Mouse (Mus musculus) midbrain, postnatal 0 days (tissue): ENCODE measurements around the gene Mast4. TPM values are rescaled to one million over a fixed set of nuclear protein-coding genes. Genes with fewer than 3 reads are reported as not detected.

Experiments used
- ATAC-seq: fragments of 200-750 bp; cut with Nextera tagmentation; 2 replicates; pipeline ENCODE4 v1.8.0; 2017; ENCODE audit warnings: moderate number of reproducible peaks, mild to moderate bottlenecking, moderate TSS enrichment, moderate library complexity; ENCODE audit not compliant: low FRiP score
- DNase-seq: peaks from one replicate; pipeline ENCODE4 v3.0.0-alpha.2; 2015; ENCODE audit warnings: low spot score
- H3K27ac ChIP-seq: fragments of 300-500 bp; sonication (generic); 2 replicates; pipeline ENCODE4 v1.5.1; 2014; ENCODE audit warnings: low read depth, mild to moderate bottlenecking, low read length, mixed read lengths
- H3K27me3 ChIP-seq: fragments of 300-500 bp; sonication (generic); 2 replicates; pipeline ENCODE4 v1.6.1; 2014; ENCODE audit warnings: low read length, control low read depth, mixed read lengths; ENCODE audit not compliant: insufficient read depth
- H3K36me3 ChIP-seq: fragments of 300-500 bp; sonication (generic); 2 replicates; pipeline ENCODE4 v1.6.1; 2014; ENCODE audit warnings: low read length, control low read depth, mixed read lengths; ENCODE audit not compliant: insufficient read depth
- H3K4me1 ChIP-seq: fragments of 300-500 bp; sonication (generic); 2 replicates; pipeline ENCODE4 v1.6.1; 2014; ENCODE audit warnings: mild to moderate bottlenecking, control low read depth, antibody characterized with exemption, low read length, mixed read lengths; ENCODE audit not compliant: insufficient read depth
- H3K4me2 ChIP-seq: fragments of 300-500 bp; sonication (generic); 2 replicates; pipeline ENCODE4 v1.6.1; 2014; ENCODE audit warnings: low read depth, mild to moderate bottlenecking, low read length, mixed read lengths; ENCODE audit not compliant: poor library complexity, severe bottlenecking
- H3K4me3 ChIP-seq: fragments of 300-500 bp; sonication (generic); 2 replicates; pipeline ENCODE4 v1.5.1; 2014; ENCODE audit warnings: low read depth, mild to moderate bottlenecking, low read length, moderate library complexity
- H3K9ac ChIP-seq: fragments of 300-500 bp; sonication (generic); replicated peaks from 2 replicates; pipeline ENCODE4 v1.6.1; 2014; ENCODE audit warnings: mild to moderate bottlenecking, low read length, moderate library complexity, mixed read lengths; ENCODE audit not compliant: poor library complexity, severe bottlenecking
- H3K9me3 ChIP-seq: fragments of 300-500 bp; sonication (generic); 2 replicates; pipeline ENCODE4 v1.6.1; 2016; ENCODE audit warnings: low read length, control low read depth
- CTCF ChIP-seq: IDR thresholded peaks from 2 replicates; pipeline ENCODE4 v1.5.1; 2016; ENCODE audit warnings: antibody characterized with exemption, mild to moderate bottlenecking
- WGBS: fragments of 180-500 bp; shearing (Covaris S2); extraction: QIAGEN DNeasy Blood & Tissue Kit; methylation state at CpG from one replicate; pipeline ENCODE4 v1.1.7; 2014; 5-methylcytosine and 5-hydroxymethylcytosine counted together
- polyA plus RNA-seq: library from polyadenylated mRNA; unstranded; fragments of >200 nt; fragmentation: Nextera tagmentation; extraction: Ambion mirVana; gene quantifications from 2 replicates; pipeline ENCODE4 v1.2.1, GENCODE M21; 2015
- total RNA-seq: library from RNA; depleted of rRNA; stranded (reverse); fragments of >200 nt; gene quantifications from 2 replicates; pipeline ENCODE4 v1.2.3, GENCODE M21; 2014

Mast4 gene
- total and polyA plus RNA-seq, 2 experiments from 2014 or later, result 28.7 to 39.8 TPM

DNA sequence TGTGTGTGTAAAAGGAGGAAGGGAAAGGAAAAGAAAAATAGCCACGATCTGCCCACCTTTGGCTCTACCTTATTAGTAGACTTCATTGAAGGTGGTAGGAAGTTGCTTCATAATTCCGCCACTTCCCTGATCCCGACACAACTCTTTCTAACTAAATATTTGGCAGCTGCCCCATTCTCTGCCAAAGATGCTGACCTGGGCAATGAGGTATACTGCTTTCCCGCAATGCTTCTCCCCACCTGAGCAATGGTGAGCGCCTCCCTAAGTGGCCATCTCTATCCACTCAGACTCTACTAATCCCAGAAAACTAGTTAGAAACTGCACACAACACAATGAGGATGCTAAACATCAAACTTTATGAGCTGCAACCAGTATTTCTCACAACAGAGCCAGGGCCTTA, 129.1 kb downstream of the Mast4 start:
- H3K27ac ChIP-seq, result no peak overlapping the region
- DNase-seq (no peak), ATAC-seq (no peak)
- 98% methylated on average over 5 of the region's 5 CpGs for WGBS
- no peaks in the 10 kb centered on the region for H3K9me3 ChIP-seq
- H3K27me3 ChIP-seq, result no peaks in the 10 kb centered on the region
- no peak overlapping the region for H3K9ac ChIP-seq
- H3K4me2 ChIP-seq, result no peak overlapping the region
- TF ChIP-seq CTCF, result no peak
- no peaks in the 10 kb centered on the region for H3K4me1 ChIP-seq
- H3K4me3 ChIP-seq, result no peak overlapping the region
- H3K36me3 ChIP-seq, result no peaks in the 10 kb centered on the region

GRCm38 (mm10) chr13:103203376-103203895, 130.9 kb downstream of the Mast4 start:
- Histone ChIP-seq H3K4me3 (no peak overlapping the region), H3K27me3 (no peaks in the 10 kb centered on the region), H3K9me3 (no peaks in the 10 kb centered on the region), H3K4me1 (no peaks in the 10 kb centered on the region), H3K36me3 (no peaks in the 10 kb centered on the region), H3K27ac (no peak overlapping the region), H3K4me2 (no peak overlapping the region), H3K9ac (no peak overlapping the region)
- no peak for ATAC-seq
- WGBS, result 50% methylated on average over 1 of the region's 1 CpGs
- no peak for TF ChIP-seq CTCF
- DNase-seq, result no peak

- Histone ChIP-seq H3K9me3 (no peaks in the 10 kb centered on the region), H3K27ac (no peak overlapping the region), H3K36me3 (no peaks in the 10 kb centered on the region), H3K27me3 (no peaks in the 10 kb centered on the region), H3K4me2 (no peak overlapping the region), H3K9ac (no peak overlapping the region), H3K4me3 (no peak overlapping the region), H3K4me1 (no peaks in the 10 kb centered on the region)
- DNase-seq (peak; percentile 43), ATAC-seq (no peak)
- WGBS, result 81% methylated on average over 10 of the region's 10 CpGs
- TF ChIP-seq CTCF, result no peak
Measured at GRCm38 (mm10) chr13:103201016-103201760, 133.1 kb downstream of the Mast4 start.

GRCm38 (mm10) chr13:103199823-103200660, 134.3 kb downstream of the Mast4 start:
- Histone ChIP-seq H3K27me3 (no peaks in the 10 kb centered on the region), H3K27ac (no peak overlapping the region), H3K4me3 (no peak overlapping the region), H3K9ac (no peak overlapping the region), H3K4me2 (no peak overlapping the region), H3K9me3 (no peaks in the 10 kb centered on the region), H3K36me3 (no peaks in the 10 kb centered on the region), H3K4me1 (no peaks in the 10 kb centered on the region)
- no peak for TF ChIP-seq CTCF
- ATAC-seq (no peak), DNase-seq (no peak)
- WGBS, result 61% methylated on average over 2 of the region's 2 CpGs

DNA sequence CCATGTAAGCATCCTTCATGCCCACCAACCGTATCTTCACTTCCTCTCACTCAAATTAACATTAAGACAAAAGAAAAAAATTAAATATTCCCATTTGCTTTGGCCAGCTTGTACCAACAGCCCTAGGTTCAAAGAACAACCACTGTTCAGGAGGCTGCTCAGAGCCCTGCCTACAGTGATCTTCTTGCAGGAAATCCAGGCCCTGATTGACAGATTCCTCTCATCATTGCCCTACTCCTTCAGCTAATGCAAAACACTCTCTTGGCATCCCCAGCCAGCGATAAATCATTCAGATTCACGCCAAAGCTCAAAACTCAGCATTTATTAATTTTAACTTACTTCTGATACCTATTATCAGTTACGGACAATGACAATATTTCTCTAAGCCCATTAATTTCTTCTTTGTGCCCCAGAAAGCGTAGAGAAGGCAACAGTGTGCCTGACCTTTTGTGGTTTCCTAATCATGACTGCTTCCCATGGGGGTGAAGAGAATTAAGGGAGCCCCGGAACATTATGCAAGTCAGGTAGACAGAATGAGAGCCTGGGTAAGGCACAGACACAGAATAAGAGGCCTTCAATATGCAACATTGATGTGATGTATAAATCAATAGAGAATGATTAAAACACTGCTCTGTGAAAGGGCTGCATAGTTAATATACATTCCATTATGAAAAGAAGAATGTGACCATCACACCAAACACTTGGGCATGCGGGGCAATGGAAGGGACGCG, 135.9 kb downstream of the Mast4 start:
- H3K4me3 ChIP-seq, result no peak overlapping the region
- H3K36me3 ChIP-seq, result no peaks in the 10 kb centered on the region
- no peak for ATAC-seq
- no peak overlapping the region for H3K4me2 ChIP-seq
- H3K27ac ChIP-seq, result no peak overlapping the region
- 69% methylated on average over 9 of the region's 9 CpGs for WGBS
- no peaks in the 10 kb centered on the region for H3K27me3 ChIP-seq
- TF ChIP-seq CTCF, result no peak
- H3K9ac ChIP-seq, result no peak overlapping the region
- no peak for DNase-seq
- H3K9me3 ChIP-seq, result no peaks in the 10 kb centered on the region
- no peaks in the 10 kb centered on the region for H3K4me1 ChIP-seq
